30 mouse cellular contexts compared by ENCODE assay signal in the genomic region with DNA sequence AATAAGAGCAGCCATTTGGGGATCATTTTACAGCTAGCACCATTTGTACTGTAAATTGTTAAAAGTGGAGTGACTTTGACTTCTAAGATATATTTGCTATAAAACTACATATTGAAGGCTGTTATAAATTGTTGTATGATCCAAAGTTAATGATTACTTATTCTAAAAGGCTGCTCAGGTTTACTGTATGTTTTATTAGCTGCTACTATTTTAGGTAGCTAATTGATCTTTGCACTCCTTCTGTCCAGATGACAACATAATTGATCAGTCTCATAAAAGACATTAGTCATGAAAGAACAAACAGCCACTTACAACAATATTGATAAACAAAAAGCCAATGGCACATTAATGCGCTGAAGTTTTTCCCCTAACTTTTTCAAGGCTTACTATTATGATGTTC.
"Had no signal": no experiment of that assay in that cellular context is flagged by ENCODE, and none has a peak within 500 bp of the region (broad histone marks: within the 10 kb centered on the region; RNA-seq: fewer than 3 reads in every experiment).

No protein-coding gene starts in this region.

- H3K4me2 ChIP-seq: limb, embryonic 12.5 days; limb, embryonic 13.5 days; limb, embryonic 15.5 days; liver, embryonic 11.5 days; liver, embryonic 12.5 days; liver, embryonic 13.5 days; liver, embryonic 15.5 days; lung, embryonic 14.5 days; lung, embryonic 15.5 days; midbrain, embryonic 11.5 days; midbrain, embryonic 12.5 days; midbrain, embryonic 13.5 days; midbrain, embryonic 15.5 days had no signal

- H3K9ac ChIP-seq: limb, embryonic 12.5 days; limb, embryonic 13.5 days; limb, embryonic 15.5 days; liver, embryonic 12.5 days; liver, embryonic 13.5 days; liver, embryonic 14.5 days; liver, embryonic 15.5 days; liver, postnatal 0 days; lung, embryonic 14.5 days; lung, embryonic 15.5 days; midbrain, embryonic 12.5 days; midbrain, embryonic 13.5 days; midbrain, embryonic 15.5 days had no signal

- H3K9me3 ChIP-seq: limb, embryonic 10.5 days; limb, embryonic 12.5 days; limb, embryonic 15.5 days; liver, embryonic 12.5 days; liver, embryonic 13.5 days; liver, embryonic 15.5 days; lung, embryonic 15.5 days; midbrain, embryonic 10.5 days; midbrain, embryonic 12.5 days; midbrain, embryonic 13.5 days; midbrain, embryonic 15.5 days had no signal

- H3K4me3 ChIP-seq: limb, embryonic 10.5 days; limb, embryonic 12.5 days; limb, embryonic 13.5 days; limb, embryonic 15.5 days; liver, embryonic 12.5 days; liver, embryonic 13.5 days; liver, embryonic 15.5 days; lung, embryonic 15.5 days; megakaryocyte, embryonic 14.5 days; midbrain, embryonic 10.5 days; midbrain, embryonic 12.5 days; midbrain, embryonic 13.5 days; midbrain, embryonic 15.5 days; myocyte had no signal

- H3K4me1 ChIP-seq: limb, embryonic 10.5 days; limb, embryonic 12.5 days; limb, embryonic 13.5 days; limb, embryonic 15.5 days; liver, embryonic 12.5 days; liver, embryonic 13.5 days; liver, embryonic 15.5 days; lung, embryonic 15.5 days; megakaryocyte, embryonic 14.5 days; midbrain, embryonic 12.5 days; midbrain, embryonic 15.5 days had no signal

- H3K36me3 ChIP-seq: limb, embryonic 10.5 days; limb, embryonic 12.5 days; limb, embryonic 13.5 days; limb, embryonic 15.5 days; liver, embryonic 12.5 days; liver, embryonic 13.5 days; liver, embryonic 15.5 days; lung, embryonic 15.5 days; midbrain, embryonic 10.5 days; midbrain, embryonic 12.5 days; midbrain, embryonic 13.5 days; midbrain, embryonic 15.5 days had no signal

- H3K27me3 ChIP-seq: limb, embryonic 12.5 days; limb, embryonic 13.5 days; limb, embryonic 15.5 days; liver, embryonic 12.5 days; liver, embryonic 13.5 days; liver, embryonic 15.5 days; lung, embryonic 15.5 days; megakaryocyte, embryonic 14.5 days; midbrain, embryonic 12.5 days; midbrain, embryonic 13.5 days; midbrain, embryonic 15.5 days had no signal

- H3K27ac ChIP-seq: limb, embryonic 10.5 days; limb, embryonic 12.5 days; limb, embryonic 13.5 days; limb, embryonic 15.5 days; liver, embryonic 12.5 days; liver, embryonic 13.5 days; liver, embryonic 14.5 days; liver, embryonic 15.5 days; lung, embryonic 15.5 days; macrophage; midbrain, embryonic 10.5 days; midbrain, embryonic 12.5 days; midbrain, embryonic 13.5 days; midbrain, embryonic 15.5 days had no signal

- ATAC-seq: liver, embryonic 12.5 days; liver, postnatal 0 days; lung, postnatal 0 days; midbrain, embryonic 13.5 days; midbrain, embryonic 15.5 days; midbrain, embryonic 16.5 days had no signal

- DNase-seq: left cerebral cortex, postnatal 4 days; liver; liver, embryonic 13.5 days; liver, postnatal 0 days; lung, adult 18-20 months; lung, adult 2 months; lung, embryonic 14.5 days; lung, postnatal 10 days; lung, postnatal 14 days; lung, postnatal 36 days; midbrain, embryonic 14.5 days had no signal
